Mouse (Mus musculus) liver, embryonic 12.5 days (tissue): ENCODE measurements around the gene Pnp2. TPM values are rescaled to one million over a fixed set of nuclear protein-coding genes. Genes with fewer than 3 reads are reported as not detected.
"Not testable (repeated sequence)": the region's sequence is repeated elsewhere in the genome, so short reads cannot be mapped to it uniquely, and the experiment has no call there.

Experiments
- ATAC-seq: fragments of 200-750 bp; cut with Nextera tagmentation; 2 replicates; pipeline ENCODE4 v1.8.0; 2017; ENCODE audit warnings: moderate number of reproducible peaks, mild to moderate bottlenecking, moderate library complexity
- H3K27ac ChIP-seq: fragments of 300-500 bp; sonication (generic); 2 replicates; pipeline ENCODE4 v1.5.1; 2016; ENCODE audit warnings: mild to moderate bottlenecking
- H3K27me3 ChIP-seq: fragments of 300-500 bp; sonication (generic); replicated peaks from 2 replicates; pipeline ENCODE4 v1.6.1; 2016; ENCODE audit warnings: mild to moderate bottlenecking, moderate library complexity
- H3K36me3 ChIP-seq: fragments of 300-500 bp; sonication (generic); 2 replicates; pipeline ENCODE4 v1.6.1; 2016; ENCODE audit warnings: mild to moderate bottlenecking, moderate library complexity
- H3K4me1 ChIP-seq: fragments of 300-500 bp; sonication (generic); 2 replicates; pipeline ENCODE4 v1.6.1; 2016
- H3K4me2 ChIP-seq: fragments of 300-500 bp; sonication (generic); 2 replicates; pipeline ENCODE4 v1.6.1; 2016; ENCODE audit warnings: mild to moderate bottlenecking, moderate library complexity
- H3K4me3 ChIP-seq: fragments of 300-500 bp; sonication (generic); 2 replicates; pipeline ENCODE4 v1.5.1; 2016; ENCODE audit warnings: mild to moderate bottlenecking, moderate library complexity
- H3K9ac ChIP-seq: fragments of 300-500 bp; sonication (generic); 2 replicates; pipeline ENCODE4 v1.6.1; 2016; ENCODE audit warnings: mild to moderate bottlenecking, moderate library complexity
- H3K9me3 ChIP-seq: fragments of 300-500 bp; sonication (generic); replicated peaks from 2 replicates; pipeline ENCODE4 v1.6.1; 2016; ENCODE audit warnings: mild to moderate bottlenecking, moderate library complexity
- WGBS: fragments of 180-500 bp; shearing (Covaris S2); methylation state at CpG from one replicate; pipeline ENCODE4 v1.1.7; 2016; ENCODE audit not compliant: insufficient replicate concordance; 5-methylcytosine and 5-hydroxymethylcytosine counted together
- polyA plus RNA-seq: library from polyadenylated mRNA; unstranded; fragments of >200 nt; fragmentation: Nextera tagmentation; extraction: Ambion mirVana; gene quantifications from 2 replicates; pipeline ENCODE4 v1.2.1, GENCODE M21; 2016

Gene Pnp2
- polyA plus RNA-seq, 1 experiment from 2014 or later, result 4.3 TPM

DNA sequence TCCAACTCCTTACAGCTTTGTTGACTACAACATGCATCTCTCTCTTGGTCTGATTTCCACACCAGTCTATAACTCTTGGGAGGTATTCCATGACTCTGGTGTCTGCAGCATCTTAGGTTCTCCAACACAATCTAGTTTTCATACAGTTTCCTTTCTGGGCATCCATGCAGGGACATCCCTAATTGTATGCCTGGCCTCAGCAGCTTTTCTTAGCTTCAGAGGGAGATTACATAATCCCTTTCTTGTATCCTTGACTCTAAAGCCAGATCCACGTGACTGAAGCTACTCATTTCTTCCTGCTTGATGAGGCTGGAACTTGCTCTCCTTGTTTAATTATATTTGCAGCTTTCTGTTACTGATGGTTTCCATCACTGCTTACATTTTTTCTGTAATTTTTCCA, 19.1 kb upstream of the Pnp2 start:
- 50% methylated on average over 1 of the region's 1 CpGs for WGBS
- ATAC-seq, result no peak
- no peaks in the 10 kb centered on the region for H3K9me3 ChIP-seq
- no peak overlapping the region for H3K4me3 ChIP-seq
- peaks cover 7% of the 10 kb centered on the region for H3K4me1 ChIP-seq
- H3K9ac ChIP-seq, result no peak overlapping the region
- no peaks in the 10 kb centered on the region for H3K36me3 ChIP-seq
- no peak overlapping the region for H3K4me2 ChIP-seq
- H3K27ac ChIP-seq, result no peak overlapping the region
- H3K27me3 ChIP-seq, result no peaks in the 10 kb centered on the region

DNA sequence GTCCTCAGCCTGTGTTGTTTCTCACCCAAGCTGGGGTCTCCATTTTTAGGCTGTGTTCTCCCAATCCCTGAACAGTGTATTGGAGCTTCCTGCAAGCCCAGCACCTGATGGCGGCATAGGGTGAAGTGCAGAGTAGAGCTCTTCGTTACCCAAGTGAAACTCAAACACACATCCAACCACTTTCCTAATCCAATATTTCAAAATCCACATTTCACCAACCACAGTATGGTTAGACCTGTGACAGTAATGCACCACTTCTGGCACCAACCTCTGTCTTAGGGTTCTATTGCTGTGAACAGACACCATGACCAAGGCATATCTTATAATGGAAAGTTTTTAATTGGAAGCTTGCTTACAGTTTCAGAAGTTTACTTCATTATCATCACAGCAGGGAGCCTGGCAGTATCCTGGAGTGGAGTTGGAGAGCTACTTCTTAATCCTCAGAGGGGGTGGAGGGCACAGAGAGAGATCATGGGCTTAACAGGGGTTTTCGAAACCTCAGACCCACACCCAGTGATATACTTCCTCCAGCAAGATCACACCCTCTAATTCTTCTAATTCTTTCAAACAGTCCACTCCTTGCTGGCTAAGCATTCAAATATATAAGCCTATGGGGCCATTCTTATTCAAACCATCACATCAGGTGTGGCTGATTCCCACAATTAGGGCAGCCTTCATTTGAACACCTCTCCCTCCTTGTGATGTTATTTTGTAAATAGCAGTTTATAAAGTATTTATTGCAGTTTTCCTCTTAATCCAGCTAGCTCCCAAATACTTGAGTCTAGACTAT, 17.5 kb upstream of the Pnp2 start:
- Histone ChIP-seq H3K4me2 (no peak overlapping the region), H3K4me1 (no peaks in the 10 kb centered on the region), H3K27me3 (no peaks in the 10 kb centered on the region), H3K4me3 (no peak overlapping the region), H3K27ac (no peak overlapping the region), H3K9ac (no peak overlapping the region), H3K9me3 (no peaks in the 10 kb centered on the region), H3K36me3 (no peaks in the 10 kb centered on the region)
- ATAC-seq, result no peak
- 84% methylated on average over 3 of the region's 3 CpGs for WGBS

DNA sequence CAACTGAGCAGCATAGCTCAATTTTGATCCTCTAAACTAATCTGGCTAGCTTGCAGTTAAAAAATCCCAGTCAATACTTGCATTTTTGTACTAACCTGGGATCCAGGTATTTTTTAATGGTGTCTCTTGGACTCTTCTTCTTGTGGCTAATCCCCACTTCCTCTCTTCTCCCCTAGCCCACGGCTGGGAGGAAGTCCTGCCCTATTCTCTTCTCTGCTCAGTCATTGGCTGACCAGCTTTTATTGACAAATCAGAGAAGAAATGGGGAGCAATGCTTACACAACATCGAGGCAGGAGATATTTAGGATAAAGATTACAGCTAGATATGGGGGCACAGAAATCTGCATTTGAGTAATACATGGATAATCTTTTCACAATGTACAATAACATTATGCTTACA, 16.9 kb upstream of the Pnp2 start:
- H3K4me2 ChIP-seq, result peak overlapping the region; percentile 9; the same call in 1 of the 2 replicates
- no peaks in the 10 kb centered on the region for H3K9me3 ChIP-seq
- H3K27me3 ChIP-seq, result no peaks in the 10 kb centered on the region
- no peak overlapping the region for H3K27ac ChIP-seq
- H3K4me3 ChIP-seq, result no peak overlapping the region
- 8% methylated on average over 2 of the region's 2 CpGs for WGBS
- H3K4me1 ChIP-seq, result peaks cover 4% of the 10 kb centered on the region
- ATAC-seq, result no peak
- no peaks in the 10 kb centered on the region for H3K36me3 ChIP-seq
- no peak overlapping the region for H3K9ac ChIP-seq

- Histone ChIP-seq H3K4me2 (peak within 1 kb of the TSS; percentile 80), H3K4me1 (peaks cover 17% of the 10 kb centered on the region), H3K36me3 (peaks cover 15% of the 10 kb centered on the region), H3K9me3 (no peaks in the 10 kb centered on the region), H3K27me3 (no peaks in the 10 kb centered on the region), H3K4me3 (peak within 1 kb of the TSS; percentile 75), H3K9ac (peak within 1 kb of the TSS; percentile 83), H3K27ac (peak within 1 kb of the TSS; percentile 92)
- peak; percentile 98 for ATAC-seq
- WGBS, result 7% methylated on average over 31 of the region's 31 CpGs
Measured at GRCm38 (mm10) chr14:50943932-50944667, 11.7 kb upstream of the Pnp2 start, which contains the start of gene Gm49342. TSS of gene Gm49342 (plus strand) at chr14:50944517.

- not testable (repeated sequence) for H3K9me3 ChIP-seq, H3K27me3 ChIP-seq
- peak overlapping the region; percentile 80 for H3K4me2 ChIP-seq
- H3K9ac ChIP-seq, result peak overlapping the region; percentile 83
- peaks cover 17% of the 10 kb centered on the region for H3K4me1 ChIP-seq
- under 1% methylated on average over 15 of the region's 15 CpGs for WGBS
- ATAC-seq, result peak; percentile 91
- H3K36me3 ChIP-seq, result peaks cover 20% of the 10 kb centered on the region
- H3K4me3 ChIP-seq, result peak overlapping the region; percentile 75
- H3K27ac ChIP-seq, result peak overlapping the region; percentile 92
Measured at GRCm38 (mm10) chr14:50944668-50945033, 11.1 kb upstream of the Pnp2 start.

GRCm38 (mm10) chr14:50945081-50945480, 10.7 kb upstream of the Pnp2 start:
- Histone ChIP-seq H3K9ac (peak overlapping the region; percentile 83), H3K36me3 (peaks cover 22% of the 10 kb centered on the region), H3K27ac (peak overlapping the region; percentile 92), H3K4me1 (peaks cover 17% of the 10 kb centered on the region), H3K4me2 (peak overlapping the region; percentile 80), H3K4me3 (peak overlapping the region; percentile 75)
- 7% methylated on average over 6 of the region's 6 CpGs for whole genome bisulfite sequencing
- not testable (repeated sequence) for ATAC-seq, H3K9me3 ChIP-seq, H3K27me3 ChIP-seq

GRCm38 (mm10) chr14:50945526-50945925, 10.3 kb upstream of the Pnp2 start:
- Histone ChIP-seq H3K4me2 (peak overlapping the region; percentile 80), H3K9ac (peak overlapping the region; percentile 83), H3K4me3 (peak overlapping the region; percentile 75), H3K4me1 (peaks cover 17% of the 10 kb centered on the region), H3K36me3 (peaks cover 26% of the 10 kb centered on the region), H3K27ac (peak overlapping the region; percentile 92)
- H3K27me3 ChIP-seq, ATAC-seq, H3K9me3 ChIP-seq: not testable (repeated sequence)
- 10% methylated on average over 3 of the region's 3 CpGs for WGBS

- peak overlapping the region; percentile 61; the same call in 1 of the 2 replicates for H3K4me2 ChIP-seq
Measured at GRCm38 (mm10) chr14:50955487-50955886, 305 bp upstream of the Pnp2 start.

DNA sequence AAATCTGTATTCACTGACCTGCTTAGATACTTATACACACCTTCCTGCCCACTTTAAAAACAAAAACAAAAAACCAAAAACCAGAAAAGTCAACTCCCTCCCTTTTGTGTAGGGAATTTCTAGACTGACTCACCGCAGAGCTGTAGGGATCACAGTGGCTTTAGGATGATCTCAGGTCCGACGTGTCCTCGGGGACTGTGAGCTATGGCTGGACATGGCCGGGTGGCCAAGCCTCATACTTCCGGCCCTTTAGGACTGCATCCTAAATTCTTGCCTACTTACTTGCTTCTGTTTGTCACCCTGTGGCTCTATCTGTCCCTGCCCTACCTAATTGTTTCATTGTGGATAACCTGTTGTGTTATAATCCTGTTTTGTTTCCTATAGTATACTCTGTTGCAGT, 932 bp downstream of the Pnp2 start:
- peak overlapping the region; percentile 45 for H3K4me3 ChIP-seq
- ATAC-seq, H3K9me3 ChIP-seq, H3K27me3 ChIP-seq: not testable (repeated sequence)
- H3K9ac ChIP-seq, result peak overlapping the region; percentile 46
- H3K4me2 ChIP-seq, result peak overlapping the region; percentile 61
- WGBS, result 79% methylated on average over 6 of the region's 6 CpGs
- H3K27ac ChIP-seq, result peak overlapping the region; percentile 76
- H3K4me1 ChIP-seq, result peaks cover 29% of the 10 kb centered on the region
- peaks cover 17% of the 10 kb centered on the region for H3K36me3 ChIP-seq

More at GRCm38 (mm10) chr14:50955487-50955886, 305 bp upstream of the Pnp2 start:
- Histone ChIP-seq H3K4me1 (peaks cover 29% of the 10 kb centered on the region), H3K9me3 (no peaks in the 10 kb centered on the region), H3K27me3 (no peaks in the 10 kb centered on the region), H3K27ac (no peak overlapping the region), H3K4me3 (no peak overlapping the region), H3K36me3 (peaks cover 29% of the 10 kb centered on the region), H3K9ac (no peak overlapping the region)
- 78% methylated on average over 10 of the region's 10 CpGs for WGBS
- no peak for ATAC-seq

GRCm38 (mm10) chr14:50957146-50957545, 1.4 kb downstream of the Pnp2 start:
- Histone ChIP-seq H3K36me3 (peaks cover 13% of the 10 kb centered on the region), H3K4me2 (peak overlapping the region; percentile 61), H3K27ac (peak overlapping the region; percentile 76), H3K4me3 (peak overlapping the region; percentile 45; the same call in 1 of the 2 replicates), H3K4me1 (peaks cover 29% of the 10 kb centered on the region), H3K9ac (0 out of 2 replicates have a peak overlapping the region, but pooled peaks have one; percentile 46)
- not testable (repeated sequence) for H3K27me3 ChIP-seq, ATAC-seq, H3K9me3 ChIP-seq
- WGBS, result 47% methylated on average over 3 of the region's 3 CpGs

DNA sequence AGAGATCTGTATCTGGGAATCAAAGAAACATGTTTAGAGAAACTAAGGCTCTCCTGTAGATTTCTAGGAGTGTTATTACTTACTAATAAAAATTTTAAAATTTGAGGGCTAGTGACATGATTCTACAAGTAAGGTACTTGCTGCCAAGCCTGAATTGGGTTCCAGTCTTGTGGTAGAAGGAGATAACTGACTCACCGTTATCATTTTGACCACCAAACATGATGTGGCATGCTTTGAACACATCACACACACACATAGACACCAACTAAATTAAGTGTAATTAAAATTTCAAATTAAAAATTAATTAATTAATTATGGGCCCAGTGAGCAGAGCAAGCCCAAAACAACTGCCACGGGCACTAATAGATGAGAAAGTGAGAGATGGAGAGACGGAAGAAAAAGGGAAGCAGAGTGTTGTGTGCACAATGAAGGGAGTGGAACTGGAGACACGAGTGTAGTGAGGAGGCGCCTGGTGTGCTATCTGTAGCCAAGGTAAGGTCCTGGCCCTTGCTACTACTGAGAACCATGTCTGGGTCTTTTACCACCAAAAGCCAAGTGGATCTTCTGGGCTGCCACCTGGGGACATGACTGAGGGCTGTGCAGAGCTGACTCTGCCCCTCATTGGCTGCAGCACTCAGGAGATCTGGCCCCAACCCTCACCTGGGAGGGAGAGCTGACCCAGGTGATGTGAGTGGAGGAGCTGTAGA, 2.6 kb downstream of the Pnp2 start:
- not testable (repeated sequence) for H3K4me3 ChIP-seq, H3K36me3 ChIP-seq, H3K9ac ChIP-seq, H3K27me3 ChIP-seq, H3K9me3 ChIP-seq
- WGBS, result 41% methylated on average over 5 of the region's 5 CpGs
- peak; percentile 77 for ATAC-seq
- Histone ChIP-seq H3K27ac (peak overlapping the region; percentile 76), H3K4me2 (peak overlapping the region; percentile 44), H3K4me1 (peaks cover 29% of the 10 kb centered on the region)
